Mouse (Mus musculus) megakaryocyte, embryonic 14.5 days (primary cell): ENCODE results near the gene Srsf4. TPM values are rescaled to one million over a fixed set of nuclear protein-coding genes. Genes with fewer than 3 reads are reported as not detected.
A peak's percentile ranks its signal among the peaks of the same experiment; 100 is the strongest.

ENCODE experiments used
- H3K27me3 ChIP-seq: replicated peaks from 2 replicates; pipeline ENCODE3; 2012; ENCODE audit warnings: inconsistent platforms
- H3K36me3 ChIP-seq: replicated peaks from 2 replicates; pipeline ENCODE3; 2012; ENCODE audit warnings: low read length, inconsistent platforms, mixed read lengths
- H3K4me1 ChIP-seq: 2 replicates; pipeline ENCODE4 v1.6.1; 2012; ENCODE audit warnings: inconsistent platforms
- H3K4me3 ChIP-seq: replicated peaks from 2 replicates; pipeline ENCODE3; 2012; ENCODE audit warnings: moderate library complexity, mild to moderate bottlenecking, inconsistent platforms
- H3K9me3 ChIP-seq: 2 replicates; pipeline ENCODE4 v1.6.1; 2012; ENCODE audit warnings: inconsistent platforms
- FLI1 ChIP-seq: IDR thresholded peaks from 2 replicates; pipeline ENCODE4 v1.6.1; 2012; ENCODE audit warnings: low read length, inconsistent platforms, mixed read lengths
- GATA1 ChIP-seq: IDR thresholded peaks from 3 replicates; pipeline ENCODE4 v1.6.1; 2012; ENCODE audit warnings: mixed read lengths, low read length, inconsistent platforms, borderline replicate concordance
- polyA plus RNA-seq: library from polyadenylated mRNA; stranded (reverse); fragments of >175 nt; gene quantifications from 2 replicates; pipeline ENCODE4 v1.2.3, GENCODE M21; 2012; ENCODE audit warnings: low replicate concordance; ENCODE audit not compliant: insufficient read depth

Srsf4 gene
- polyA plus RNA-seq, 1 experiment = 135 TPM

DNA sequence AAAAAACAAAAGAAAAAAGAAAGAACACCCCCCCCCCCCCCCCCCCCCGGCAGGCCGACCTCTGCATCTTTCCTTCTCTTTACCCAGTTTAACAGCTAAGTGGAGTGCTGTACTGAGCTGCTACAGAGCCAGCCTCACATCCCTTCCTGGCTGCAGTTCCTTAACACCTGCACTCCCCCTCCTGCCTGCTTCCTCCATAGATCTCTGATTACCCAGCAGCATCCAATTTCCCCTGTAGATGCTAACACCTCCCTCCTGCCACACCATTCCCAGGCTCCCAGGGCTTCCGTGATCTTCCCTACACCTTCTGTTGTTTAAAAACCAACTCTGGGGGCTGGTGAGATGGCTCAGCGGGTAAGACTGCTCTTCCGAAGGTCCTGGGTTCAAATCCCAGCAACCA is 38.1 kb downstream of the Srsf4 start:
- H3K9me3 ChIP-seq = peaks cover 6% of the 10 kb centered on the region; the same call in 1 of the 2 replicates
- no peak for TF ChIP-seq GATA1
- TF ChIP-seq FLI1 = no peak
- H3K4me1 ChIP-seq = peaks cover 65% of the 10 kb centered on the region
- H3K27me3 ChIP-seq = peaks cover 43% of the 10 kb centered on the region
- peaks cover 36% of the 10 kb centered on the region for H3K36me3 ChIP-seq
- H3K4me3 ChIP-seq = no peak overlapping the region

DNA sequence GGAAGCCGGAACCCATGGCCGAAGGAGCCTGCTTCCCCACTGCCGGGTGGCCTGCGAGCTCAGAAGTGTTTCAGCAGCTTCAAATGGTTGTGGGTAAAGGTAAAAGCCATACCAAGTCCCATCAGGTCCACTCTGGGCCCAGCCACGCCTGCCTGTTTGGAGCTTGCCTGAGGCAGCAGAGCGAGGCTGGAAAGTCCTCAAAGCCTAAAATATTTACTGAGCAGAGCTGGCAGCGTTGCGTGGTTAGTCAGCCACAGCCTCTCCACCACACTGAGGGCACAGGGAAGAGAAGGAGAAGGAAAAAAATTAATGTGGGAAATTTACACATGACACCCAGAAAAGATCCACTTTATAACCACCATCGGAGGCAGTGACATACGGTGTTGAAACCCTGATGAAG is 40.1 kb downstream of the Srsf4 start:
- H3K36me3 ChIP-seq = peaks cover 23% of the 10 kb centered on the region
- peaks cover 60% of the 10 kb centered on the region for H3K27me3 ChIP-seq
- TF ChIP-seq FLI1 (no peak), GATA1 (no peak)
- H3K4me1 ChIP-seq = peaks cover 73% of the 10 kb centered on the region
- H3K4me3 ChIP-seq = no peak overlapping the region
- H3K9me3 ChIP-seq = no peaks in the 10 kb centered on the region

DNA sequence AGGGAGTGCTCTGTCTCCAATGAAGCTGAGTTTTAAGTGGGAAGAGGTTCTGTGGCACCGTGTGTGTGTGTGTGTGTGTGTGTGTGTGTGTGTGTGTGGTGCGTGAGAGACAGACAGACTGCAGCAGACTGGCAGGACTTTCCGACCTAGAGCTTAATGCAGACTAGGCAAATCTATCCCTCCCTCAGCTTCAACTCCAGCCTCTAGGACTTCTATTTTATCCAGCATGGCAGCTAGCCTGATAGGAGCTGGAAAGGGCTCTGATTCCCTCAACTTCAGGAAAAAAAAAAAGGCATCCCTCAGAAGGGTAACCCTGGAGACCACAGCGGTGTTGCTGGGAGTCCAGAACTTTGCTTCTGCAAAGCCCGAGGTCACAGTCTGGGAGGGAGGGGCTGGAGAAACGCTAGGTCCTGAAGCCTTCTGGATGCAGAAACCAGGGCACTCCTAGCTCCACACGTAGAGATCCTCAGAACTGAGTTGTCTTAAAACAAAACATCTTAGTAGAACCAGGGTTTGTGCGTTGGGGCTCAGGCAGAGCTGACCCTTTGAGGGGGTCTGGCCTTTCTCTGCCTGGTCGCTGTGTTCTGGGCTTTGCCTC is 40.7 kb downstream of the Srsf4 start:
- peaks cover 80% of the 10 kb centered on the region for H3K4me1 ChIP-seq
- peaks cover 24% of the 10 kb centered on the region for H3K36me3 ChIP-seq
- no peak overlapping the region for H3K4me3 ChIP-seq
- no peak for TF ChIP-seq FLI1
- no peak for TF ChIP-seq GATA1
- no peaks in the 10 kb centered on the region for H3K9me3 ChIP-seq
- peaks cover 66% of the 10 kb centered on the region for H3K27me3 ChIP-seq

DNA sequence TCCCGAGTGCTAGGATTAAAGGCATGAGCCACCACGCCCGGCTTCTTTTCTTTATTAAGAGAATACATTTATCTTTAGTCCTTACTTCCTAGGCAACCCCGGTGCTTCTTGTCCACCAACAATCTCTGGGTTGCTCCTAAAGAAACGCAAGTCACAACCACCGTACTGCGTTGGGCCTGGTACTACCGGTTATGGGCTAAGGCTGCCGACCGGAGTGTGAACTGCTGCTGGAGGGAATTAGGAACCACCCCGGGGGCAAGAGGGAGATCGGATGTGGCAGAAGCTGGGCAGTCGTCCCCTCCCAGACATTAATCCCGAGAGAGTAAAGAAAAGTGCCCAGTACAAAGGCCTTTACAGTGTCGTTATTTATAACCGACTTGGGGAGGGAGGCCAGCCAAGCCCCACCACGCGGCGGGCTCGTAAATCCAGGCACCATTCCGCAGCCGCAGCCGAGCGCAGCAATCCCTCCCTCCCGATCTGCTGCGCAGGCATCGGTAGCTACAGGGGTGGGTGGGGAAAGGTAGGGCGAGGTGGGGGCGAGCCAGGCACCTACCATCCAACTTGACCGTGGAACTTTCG is 41.6 kb downstream of the Srsf4 start:
- Histone ChIP-seq H3K9me3 (no peaks in the 10 kb centered on the region), H3K27me3 (peaks cover 75% of the 10 kb centered on the region), H3K36me3 (peaks cover 30% of the 10 kb centered on the region), H3K4me1 (peaks cover 83% of the 10 kb centered on the region), H3K4me3 (peak overlapping the region; percentile 80)
- TF ChIP-seq FLI1 (no peak), GATA1 (no peak)

DNA sequence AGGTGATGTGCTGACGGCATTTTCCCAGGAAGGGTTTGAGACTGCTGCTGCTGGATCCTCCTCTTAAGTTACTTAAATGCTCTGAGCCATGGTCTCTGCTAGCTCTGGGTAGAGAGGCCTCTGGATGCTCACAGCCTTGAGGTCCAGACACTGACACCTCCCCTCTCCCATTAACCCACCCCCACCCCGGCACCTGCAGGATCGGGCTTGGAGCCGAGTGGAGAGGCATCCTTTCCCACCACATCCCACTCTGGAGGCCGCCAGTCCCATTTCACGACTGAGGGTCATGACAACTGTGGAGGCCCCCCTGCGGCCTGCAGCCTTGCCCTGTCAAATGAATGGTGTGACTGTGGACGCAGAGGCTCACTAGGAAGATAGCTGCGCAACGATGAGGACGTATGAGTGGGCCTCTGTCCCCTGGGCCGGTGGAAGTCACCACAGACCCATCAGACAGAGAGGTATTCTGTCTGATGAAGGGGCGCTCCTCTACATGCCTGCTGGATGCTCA is 42.5 kb downstream of the Srsf4 start:
- H3K27me3 ChIP-seq = peaks cover 84% of the 10 kb centered on the region

DNA sequence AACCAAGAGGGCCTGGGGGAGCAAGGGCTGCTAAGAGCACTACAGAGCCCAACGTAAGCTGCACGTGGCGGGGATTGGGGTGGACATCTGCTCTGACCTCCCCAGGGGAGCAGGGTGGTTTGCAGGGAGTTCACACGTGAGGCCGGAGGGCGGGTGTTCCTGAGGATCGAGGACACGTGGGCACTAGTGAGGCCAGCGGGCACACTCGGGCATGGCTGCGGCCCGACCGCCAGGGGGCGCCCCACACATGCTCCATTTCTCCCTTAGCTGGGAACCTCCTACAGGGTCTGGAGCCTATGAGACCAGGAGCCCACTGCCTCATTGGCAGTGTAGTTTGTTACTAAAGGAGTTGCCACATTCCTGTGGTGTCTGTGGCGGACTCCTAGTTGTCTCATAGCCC is 43.0 kb downstream of the Srsf4 start:
- H3K36me3 ChIP-seq = peaks cover 37% of the 10 kb centered on the region
- TF ChIP-seq GATA1 (no peak), FLI1 (no peak)
- peaks cover 77% of the 10 kb centered on the region for H3K4me1 ChIP-seq
- H3K27me3 ChIP-seq = peaks cover 89% of the 10 kb centered on the region
- no peaks in the 10 kb centered on the region for H3K9me3 ChIP-seq
- peak overlapping the region; percentile 78 for H3K4me3 ChIP-seq

More for the DNA sequence above, 42.5 kb downstream of the Srsf4 start:
- TF ChIP-seq FLI1 (no peak), GATA1 (no peak)
- H3K4me1 ChIP-seq = peaks cover 79% of the 10 kb centered on the region
- peaks cover 34% of the 10 kb centered on the region for H3K36me3 ChIP-seq
- H3K4me3 ChIP-seq = peak overlapping the region; percentile 78
- H3K9me3 ChIP-seq = no peaks in the 10 kb centered on the region

DNA sequence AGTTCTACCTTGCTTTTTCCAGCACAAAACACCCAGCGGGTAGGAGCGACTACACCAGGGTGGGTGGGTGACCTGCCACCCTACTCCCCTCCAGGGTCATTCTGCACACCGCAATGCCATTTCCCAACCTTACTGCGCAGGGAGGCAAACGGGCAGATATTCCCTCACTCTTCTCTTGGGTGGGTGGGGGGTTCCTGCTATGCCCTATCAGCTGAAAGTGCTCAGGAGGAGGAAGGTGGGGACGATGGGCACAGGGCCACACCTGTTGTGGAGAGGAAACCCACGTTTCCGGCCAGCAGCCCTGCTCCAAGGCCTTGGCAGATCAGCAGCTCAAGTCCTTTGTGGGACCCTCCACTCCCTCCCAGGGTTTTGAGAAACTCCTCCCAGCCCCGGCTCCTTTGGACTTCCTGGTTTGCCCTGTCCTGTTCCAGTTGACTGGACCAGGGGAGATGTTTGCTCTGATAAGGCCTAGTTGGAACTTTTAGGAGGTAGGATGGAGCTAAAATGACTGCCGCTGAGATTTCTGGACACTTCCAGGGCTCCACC is 43.7 kb downstream of the Srsf4 start:
- no peaks in the 10 kb centered on the region for H3K9me3 ChIP-seq
- H3K4me1 ChIP-seq = peaks cover 77% of the 10 kb centered on the region
- H3K36me3 ChIP-seq = peaks cover 40% of the 10 kb centered on the region
- H3K4me3 ChIP-seq = no peak overlapping the region
- TF ChIP-seq FLI1 = no peak
- TF ChIP-seq GATA1 = no peak
- H3K27me3 ChIP-seq = peaks cover 92% of the 10 kb centered on the region

DNA sequence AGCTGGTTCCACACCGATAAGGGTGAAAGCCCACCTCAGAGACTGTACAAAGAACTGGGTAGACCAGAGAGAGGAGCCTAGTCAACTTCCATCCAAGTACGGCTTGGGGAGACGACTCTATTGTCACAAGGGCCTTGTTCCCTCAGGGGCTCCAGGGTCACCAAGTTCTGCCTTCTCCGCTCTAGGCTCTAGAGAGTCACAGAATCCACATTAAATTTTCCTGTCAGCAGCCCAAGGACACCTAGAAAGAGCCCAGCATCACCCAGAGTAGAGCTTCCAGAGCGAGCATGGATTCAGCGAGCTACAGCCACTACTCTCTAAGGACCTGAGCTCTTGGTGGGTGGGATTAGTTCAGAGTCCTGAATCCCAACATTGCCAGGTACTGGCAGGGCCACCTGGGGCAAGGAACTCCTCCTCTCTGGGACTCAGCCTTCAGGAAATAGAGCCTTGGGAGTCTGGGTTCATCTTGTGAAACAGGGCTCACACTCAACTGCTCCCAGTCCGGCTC is 44.7 kb downstream of the Srsf4 start:
- peaks cover 46% of the 10 kb centered on the region for H3K36me3 ChIP-seq
- peaks cover 80% of the 10 kb centered on the region for H3K4me1 ChIP-seq
- H3K9me3 ChIP-seq = 0 out of 2 replicates have a peak, but pooled peaks cover 6% of the 10 kb centered on the region
- H3K27me3 ChIP-seq = peaks cover 94% of the 10 kb centered on the region
- no peak overlapping the region for H3K4me3 ChIP-seq
- TF ChIP-seq FLI1 = no peak
- no peak for TF ChIP-seq GATA1

DNA sequence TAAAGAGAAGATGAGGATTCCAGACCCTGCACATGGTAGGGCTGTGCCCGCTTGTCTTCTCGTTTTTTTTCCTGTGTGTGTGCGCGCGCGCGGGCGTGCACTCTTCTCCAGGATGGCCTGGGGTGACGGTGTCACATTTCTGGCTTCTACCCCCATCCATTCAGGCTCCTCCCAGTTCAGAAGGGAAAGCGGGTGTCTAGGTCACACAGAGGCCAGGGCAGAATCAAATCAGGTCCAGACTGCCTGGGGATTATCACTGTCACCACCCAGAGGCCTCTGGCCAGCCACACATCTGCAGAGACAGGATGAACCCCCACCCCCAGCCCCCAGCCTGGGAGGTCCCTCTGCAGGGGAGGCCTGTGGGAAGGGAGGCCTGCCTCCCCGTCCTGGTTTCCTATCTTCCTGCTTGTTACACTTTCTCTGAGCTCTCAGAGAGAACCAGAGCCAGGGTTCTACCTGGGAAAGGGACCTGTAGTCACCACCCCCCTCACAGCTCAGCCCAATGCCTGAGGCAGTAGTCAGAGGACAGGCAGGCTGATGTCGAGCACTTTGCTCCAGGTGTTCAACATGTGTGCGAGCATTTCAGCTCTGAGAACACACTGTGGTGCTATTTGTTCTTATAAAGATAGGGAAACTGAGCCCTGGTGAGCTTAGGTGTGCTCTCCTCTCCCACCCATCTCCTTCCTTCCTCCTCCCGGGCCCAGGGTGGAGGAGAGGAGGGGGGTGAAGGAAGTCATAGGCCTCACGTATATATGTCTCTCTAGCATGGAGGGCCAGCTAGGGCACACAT is 45.5 kb downstream of the Srsf4 start:
- Histone ChIP-seq H3K36me3 (peaks cover 51% of the 10 kb centered on the region), H3K4me1 (peaks cover 74% of the 10 kb centered on the region), H3K27me3 (peaks cover 91% of the 10 kb centered on the region), H3K4me3 (no peak overlapping the region), H3K9me3 (0 out of 2 replicates have a peak, but pooled peaks cover 6% of the 10 kb centered on the region)
- TF ChIP-seq GATA1 = no peak
- no peak for TF ChIP-seq FLI1
